Mouse (Mus musculus) cerebellum, adult 2 months (tissue): ENCODE measurements around the gene Tspo2.

Source experiments
- CTCF ChIP-seq: fragments of 200-500 bp; IDR thresholded peaks from 2 replicates; pipeline ENCODE4 v1.5.1; 2011; ENCODE audit warnings: low read depth, mild to moderate bottlenecking, control low read depth, low read length, moderate library complexity, borderline replicate concordance; ENCODE audit not compliant: insufficient read depth
- POLR2A ChIP-seq: fragments of 200-500 bp; IDR thresholded peaks from 2 replicates; pipeline ENCODE4 v1.6.1; 2011; ENCODE audit warnings: low read length, control low read depth, borderline replicate concordance; ENCODE audit not compliant: insufficient read depth

DNA sequence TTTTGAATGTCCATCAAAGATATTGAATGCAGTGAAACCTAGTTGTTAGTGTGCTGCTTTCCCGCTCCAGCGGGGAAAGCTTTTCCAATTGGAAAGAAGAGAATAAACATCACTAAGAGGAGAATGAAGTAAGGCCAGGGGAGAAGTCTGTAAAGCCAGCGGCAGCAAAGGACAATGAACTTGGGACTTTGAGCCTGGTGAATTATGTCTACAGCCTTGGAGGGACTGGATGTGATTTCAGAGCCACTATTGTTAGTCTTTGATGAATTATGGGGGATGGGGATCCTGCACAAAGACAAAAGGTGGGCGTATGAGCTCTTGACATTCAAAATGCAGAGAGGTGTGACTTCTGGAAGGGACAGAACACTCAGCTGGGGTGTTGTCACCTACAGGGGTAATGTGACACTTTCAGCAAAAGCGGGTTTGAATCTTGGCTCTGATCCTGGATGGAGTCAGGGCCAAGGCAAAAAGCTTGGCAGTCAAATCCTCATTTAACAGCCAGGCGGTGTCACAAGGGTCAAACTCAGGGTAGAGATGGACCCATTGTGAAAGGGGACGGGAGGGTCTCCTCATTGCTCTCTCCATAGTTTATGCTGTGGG, 49.6 kb upstream of the Tspo2 start:
- TF ChIP-seq CTCF (no peak), POLR2A (no peak)
